Mouse (Mus musculus): Measurements from ENCODE around the gene Smc2. TPM values are rescaled to one million over a fixed set of nuclear protein-coding genes. Genes with fewer than 3 reads are reported as not detected.
"Not testable (repeated sequence)": the region's sequence is repeated elsewhere in the genome, so short reads cannot be mapped to it uniquely, and the experiment has no call there.

Smc2 gene
- polyA plus RNA-seq, 1 experiment from 2014 or later = 135 TPM

DNA sequence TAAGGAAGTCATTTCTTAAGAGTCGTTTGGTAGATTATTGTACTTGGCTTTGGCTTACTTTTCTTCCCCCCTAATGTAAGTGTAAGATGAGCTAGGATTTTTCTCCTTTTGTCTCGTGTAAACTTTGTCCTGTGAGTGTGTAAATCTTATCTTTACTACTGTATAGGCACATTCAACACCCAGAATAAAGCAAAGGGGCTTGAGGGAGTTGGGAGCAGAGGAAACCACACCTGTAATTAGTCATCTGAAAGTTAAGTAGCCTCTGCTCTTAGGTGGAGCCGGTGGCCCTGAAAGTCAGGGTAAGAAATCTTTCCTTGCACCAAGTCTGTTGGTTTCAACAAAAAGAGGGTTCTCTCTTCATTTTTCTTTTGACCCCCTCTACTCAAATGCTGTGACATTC is 34.4 kb downstream of the Smc2 start:
- ATAC-seq (ENCODE audit: low read depth) (no peak), DNase-seq (ENCODE audit: low spot score) (no peak)
- H3K4me3 ChIP-seq (ENCODE audit: low read depth, low read length) = no peak overlapping the region
- no peaks in the 10 kb centered on the region for H3K9me3 ChIP-seq (ENCODE audit: control insufficient read depth, low read length)
- H3K4me1 ChIP-seq (ENCODE audit: control insufficient read depth, insufficient read depth, low read length) = no peaks in the 10 kb centered on the region
- peaks cover 60% of the 10 kb centered on the region for H3K36me3 ChIP-seq (ENCODE audit: control insufficient read depth, insufficient read depth, low read length)
- no peaks in the 10 kb centered on the region for H3K27me3 ChIP-seq (replicated peaks; ENCODE audit: control insufficient read depth, insufficient read depth, low read length)
- no peak overlapping the region for H3K9ac ChIP-seq (ENCODE audit: low read depth, low read length)
- WGBS = 80% methylated on average over 3 of the region's 3 CpGs
- no peak overlapping the region for H3K4me2 ChIP-seq (ENCODE audit: low read depth, low read length)
- no peak overlapping the region for H3K27ac ChIP-seq (replicated peaks; ENCODE audit: low read depth, low read length)

DNA sequence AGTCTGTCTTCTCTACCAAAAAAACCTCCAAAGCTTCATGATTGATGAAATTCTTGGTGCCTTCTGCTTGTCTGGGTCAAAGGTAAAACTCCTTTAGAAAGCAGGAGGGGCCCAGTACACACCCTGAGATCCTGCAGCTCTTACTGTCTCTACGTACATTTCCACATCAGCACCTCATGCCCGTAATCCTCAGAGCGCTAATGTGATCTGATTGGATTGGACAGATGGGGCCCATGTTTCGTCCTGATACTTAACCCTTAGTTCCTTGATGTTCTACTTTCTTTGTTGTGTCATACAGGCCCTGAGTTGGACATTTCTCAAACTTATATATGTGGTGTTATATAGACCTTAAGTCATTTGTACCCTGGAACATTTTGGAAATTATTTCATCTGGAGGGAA is 48.4 kb downstream of the Smc2 start:
- 79% methylated on average over 4 of the region's 4 CpGs for WGBS
- no peaks in the 10 kb centered on the region for H3K27me3 ChIP-seq (replicated peaks; ENCODE audit: control insufficient read depth, insufficient read depth, low read length)
- H3K4me3 ChIP-seq (ENCODE audit: low read depth, low read length) = no peak overlapping the region

DNA sequence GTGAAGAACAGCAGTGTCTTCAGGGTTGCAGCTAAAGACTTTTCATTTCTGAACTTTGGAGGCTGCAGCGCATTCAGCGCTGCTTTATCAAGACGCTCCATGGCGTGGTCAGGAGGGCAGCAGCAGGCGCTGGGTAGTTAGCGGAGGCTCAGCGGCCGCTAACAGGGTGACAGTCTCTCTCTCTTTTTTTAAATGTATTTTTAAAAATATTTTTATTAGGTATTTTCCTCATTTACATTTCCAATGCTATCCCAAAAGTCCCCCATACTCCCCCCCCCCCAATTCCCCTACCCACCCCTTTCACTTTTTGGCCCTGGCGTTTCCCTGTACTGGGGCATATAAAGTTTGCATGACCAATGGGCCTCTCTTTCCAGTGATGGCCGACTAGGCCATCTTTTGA is 58.1 kb downstream of the Smc2 start, which contains the start of gene Vma21-ps:
Vma21-ps (minus strand) TSS at position 101 of the 400 bp plus-strand sequence.
- not testable (repeated sequence) for ATAC-seq (ENCODE audit: low read depth); H3K4me3 ChIP-seq (ENCODE audit: low read depth, low read length); DNase-seq (ENCODE audit: low spot score); H3K9ac ChIP-seq (ENCODE audit: low read depth, low read length); H3K9me3 ChIP-seq (ENCODE audit: control insufficient read depth, low read length); H3K27ac ChIP-seq (replicated peaks; ENCODE audit: low read depth, low read length); H3K4me1 ChIP-seq (ENCODE audit: control insufficient read depth, insufficient read depth, low read length); H3K4me2 ChIP-seq (ENCODE audit: low read depth, low read length); H3K27me3 ChIP-seq (replicated peaks; ENCODE audit: control insufficient read depth, insufficient read depth, low read length); H3K36me3 ChIP-seq (ENCODE audit: control insufficient read depth, insufficient read depth, low read length)
- 97% methylated on average over 10 of the region's 10 CpGs for WGBS

More for the DNA sequence above, 48.4 kb downstream of the Smc2 start:
- H3K9ac ChIP-seq (ENCODE audit: low read depth, low read length) = no peak overlapping the region
- no peak overlapping the region for H3K4me2 ChIP-seq (ENCODE audit: low read depth, low read length)
- DNase-seq (ENCODE audit: low spot score) (no peak), ATAC-seq (ENCODE audit: low read depth) (no peak)
- H3K9me3 ChIP-seq (ENCODE audit: control insufficient read depth, low read length) = no peaks in the 10 kb centered on the region
- H3K4me1 ChIP-seq (ENCODE audit: control insufficient read depth, insufficient read depth, low read length) = no peaks in the 10 kb centered on the region
- no peak overlapping the region for H3K27ac ChIP-seq (replicated peaks; ENCODE audit: low read depth, low read length)
- peaks cover 34% of the 10 kb centered on the region for H3K36me3 ChIP-seq (ENCODE audit: control insufficient read depth, insufficient read depth, low read length)

- no peaks in the 10 kb centered on the region for H3K9me3 ChIP-seq (ENCODE audit: control insufficient read depth, low read length)
- no peak overlapping the region for H3K9ac ChIP-seq (ENCODE audit: low read depth, low read length)
- ATAC-seq (ENCODE audit: low read depth) = no peak
- H3K27me3 ChIP-seq (replicated peaks; ENCODE audit: control insufficient read depth, insufficient read depth, low read length) = no peaks in the 10 kb centered on the region
- WGBS = 18% methylated on average over 4 of the region's 4 CpGs
- H3K4me3 ChIP-seq (ENCODE audit: low read depth, low read length) = no peak overlapping the region
- H3K4me1 ChIP-seq (ENCODE audit: control insufficient read depth, insufficient read depth, low read length) = no peaks in the 10 kb centered on the region
- H3K27ac ChIP-seq (replicated peaks; ENCODE audit: low read depth, low read length) = no peak overlapping the region
- DNase-seq (ENCODE audit: low spot score) = no peak
- H3K4me2 ChIP-seq (ENCODE audit: low read depth, low read length) = no peak overlapping the region
- H3K36me3 ChIP-seq (ENCODE audit: control insufficient read depth, insufficient read depth, low read length) = no peaks in the 10 kb centered on the region
Measured at GRCm38 (mm10) chr4:52517580-52517979, 78.5 kb downstream of the Smc2 start.

DNA sequence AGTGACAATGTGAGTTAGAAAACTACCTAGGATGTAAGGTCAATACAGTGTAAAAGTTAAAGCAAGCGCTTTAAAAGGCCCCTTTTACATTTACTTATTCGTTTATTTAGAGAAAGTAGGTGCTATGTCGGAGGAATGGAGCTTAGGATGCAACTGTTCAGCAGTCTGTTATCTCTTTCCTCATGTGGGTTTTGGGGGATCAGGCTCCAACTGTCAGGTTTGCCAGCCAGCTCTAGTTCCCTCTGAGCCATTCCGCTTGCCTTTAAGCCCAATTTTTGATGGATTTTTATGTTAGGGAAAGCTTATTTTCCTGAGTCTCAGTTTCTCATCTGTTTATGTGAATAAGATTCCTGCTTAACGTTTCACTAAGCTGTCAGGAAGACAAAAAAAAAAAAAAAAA is 80.3 kb downstream of the Smc2 start:
- H3K4me2 ChIP-seq (ENCODE audit: low read depth, low read length) = no peak overlapping the region
- WGBS = 79% methylated on average over 5 of the region's 5 CpGs
- no peaks in the 10 kb centered on the region for H3K36me3 ChIP-seq (ENCODE audit: control insufficient read depth, insufficient read depth, low read length)
- H3K4me3 ChIP-seq (ENCODE audit: low read depth, low read length) = no peak overlapping the region
- H3K27me3 ChIP-seq (replicated peaks; ENCODE audit: control insufficient read depth, insufficient read depth, low read length) = no peaks in the 10 kb centered on the region
- H3K4me1 ChIP-seq (ENCODE audit: control insufficient read depth, insufficient read depth, low read length) = no peaks in the 10 kb centered on the region
- H3K27ac ChIP-seq (replicated peaks; ENCODE audit: low read depth, low read length) = no peak overlapping the region
- H3K9me3 ChIP-seq (ENCODE audit: control insufficient read depth, low read length) = no peaks in the 10 kb centered on the region
- ATAC-seq (ENCODE audit: low read depth) = no peak
- DNase-seq (ENCODE audit: low spot score) = no peak
- no peak overlapping the region for H3K9ac ChIP-seq (ENCODE audit: low read depth, low read length)

DNA sequence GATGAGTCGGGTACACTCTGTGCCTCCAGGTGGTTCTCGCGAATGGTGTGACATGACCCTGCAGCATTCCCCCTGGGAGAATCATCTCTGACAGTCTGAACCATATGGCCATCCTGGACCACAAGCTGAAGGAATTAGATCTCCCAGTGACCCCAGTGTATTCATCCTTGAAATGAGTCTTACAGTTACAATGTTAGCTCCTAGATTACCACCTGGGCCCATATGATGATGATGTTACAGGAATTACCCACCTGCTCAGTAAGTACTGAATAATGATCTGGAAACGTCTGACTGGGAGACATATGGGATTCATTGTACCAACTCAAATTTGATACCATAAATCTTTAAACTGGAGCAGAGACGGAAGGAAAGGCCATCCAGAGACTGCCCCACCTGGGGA is 87.4 kb downstream of the Smc2 start:
- Histone ChIP-seq H3K4me3 (ENCODE audit: low read depth, low read length) (no peak overlapping the region), H3K4me2 (ENCODE audit: low read depth, low read length) (no peak overlapping the region), H3K9me3 (ENCODE audit: control insufficient read depth, low read length) (0 out of 2 replicates have a peak, but pooled peaks cover 5% of the 10 kb centered on the region), H3K4me1 (ENCODE audit: control insufficient read depth, insufficient read depth, low read length) (no peaks in the 10 kb centered on the region), H3K36me3 (ENCODE audit: control insufficient read depth, insufficient read depth, low read length) (no peaks in the 10 kb centered on the region), H3K27ac (replicated peaks; ENCODE audit: low read depth, low read length) (no peak overlapping the region), H3K27me3 (replicated peaks; ENCODE audit: control insufficient read depth, insufficient read depth, low read length) (no peaks in the 10 kb centered on the region), H3K9ac (ENCODE audit: low read depth, low read length) (no peak overlapping the region)
- ATAC-seq (ENCODE audit: low read depth) (no peak), DNase-seq (ENCODE audit: low spot score) (no peak)
- 46% methylated on average over 5 of the region's 5 CpGs for WGBS

GRCm38 (mm10) chr4:52530636-52531035 is 91.6 kb downstream of the Smc2 start:
- no peak overlapping the region for H3K9ac ChIP-seq (ENCODE audit: low read depth, low read length)
- 71% methylated on average over 2 of the region's 2 CpGs for WGBS

More at GRCm38 (mm10) chr4:52530636-52531035, 91.6 kb downstream of the Smc2 start:
- Histone ChIP-seq H3K27ac (replicated peaks; ENCODE audit: low read depth, low read length) (no peak overlapping the region), H3K4me3 (ENCODE audit: low read depth, low read length) (no peak overlapping the region), H3K4me1 (ENCODE audit: control insufficient read depth, insufficient read depth, low read length) (no peaks in the 10 kb centered on the region), H3K9me3 (ENCODE audit: control insufficient read depth, low read length) (0 out of 2 replicates have a peak, but pooled peaks cover 5% of the 10 kb centered on the region), H3K27me3 (replicated peaks; ENCODE audit: control insufficient read depth, insufficient read depth, low read length) (no peaks in the 10 kb centered on the region), H3K4me2 (ENCODE audit: low read depth, low read length) (no peak overlapping the region), H3K36me3 (ENCODE audit: control insufficient read depth, insufficient read depth, low read length) (no peaks in the 10 kb centered on the region)
- DNase-seq (ENCODE audit: low spot score) (no peak), ATAC-seq (ENCODE audit: low read depth) (no peak)

Other genes with a start within 250 kb of the Smc2 start
- 0.77 TPM in 1 of 2 replicates, not detected in the other for gene Vma21-ps, start 58.0 kb downstream of the Smc2 start, polyA plus RNA-seq (2014; fragmentation: Nextera tagmentation; extraction: Ambion mirVana)
- gene Toporsl, start 157.0 kb downstream of the Smc2 start, polyA plus RNA-seq (2014; fragmentation: Nextera tagmentation; extraction: Ambion mirVana) = not detected in 2 replicates

Measured in embryonic facial prominence, embryonic 14.5 days (tissue).